Mouse (Mus musculus) heart, postnatal 0 days (tissue): Measurements from ENCODE around the gene Gba2. TPM values are rescaled to one million over a fixed set of nuclear protein-coding genes. Genes with fewer than 3 reads are reported as not detected.

ENCODE experiments used
- ATAC-seq: fragments of 200-750 bp; cut with Nextera tagmentation; 2 replicates; pipeline ENCODE4 v1.8.0; 2017; ENCODE audit warnings: low read depth, moderate number of reproducible peaks, moderate library complexity; ENCODE audit not compliant: insufficient read depth
- DNase-seq: peaks from one replicate; pipeline ENCODE4 v3.0.0-alpha.2; 2016; ENCODE audit warnings: low spot score
- H3K27ac ChIP-seq: fragments of 300-500 bp; sonication (generic); 2 replicates; pipeline ENCODE4 v1.5.1; 2014; ENCODE audit warnings: low read depth, mild to moderate bottlenecking
- H3K27me3 ChIP-seq: fragments of 300-500 bp; sonication (generic); 2 replicates; pipeline ENCODE4 v1.6.1; 2014; ENCODE audit warnings: low read length, mixed read lengths; ENCODE audit not compliant: control insufficient read depth, insufficient read depth
- H3K36me3 ChIP-seq: fragments of 300-500 bp; sonication (generic); replicated peaks from 2 replicates; pipeline ENCODE4 v1.6.1; 2014; ENCODE audit warnings: low read length, mixed read lengths; ENCODE audit not compliant: control insufficient read depth, insufficient read depth
- H3K4me1 ChIP-seq: fragments of 300-500 bp; sonication (generic); 2 replicates; pipeline ENCODE4 v1.6.1; 2014; ENCODE audit warnings: antibody characterized with exemption; ENCODE audit not compliant: control insufficient read depth, insufficient read depth
- H3K4me2 ChIP-seq: fragments of 300-500 bp; sonication (generic); 2 replicates; pipeline ENCODE4 v1.6.1; 2014; ENCODE audit warnings: low read depth, mild to moderate bottlenecking, low read length, moderate library complexity
- H3K4me3 ChIP-seq: fragments of 300-500 bp; sonication (generic); 2 replicates; pipeline ENCODE4 v1.5.1; 2014; ENCODE audit warnings: low read depth, low read length
- H3K9ac ChIP-seq: fragments of 300-500 bp; sonication (generic); replicated peaks from 2 replicates; pipeline ENCODE4 v1.6.1; 2014; ENCODE audit warnings: low read depth, low read length, mixed read lengths
- H3K9me3 ChIP-seq: fragments of 300-500 bp; sonication (generic); replicated peaks from 2 replicates; pipeline ENCODE4 v1.6.1; 2016; ENCODE audit warnings: low read length; ENCODE audit not compliant: control insufficient read depth
- CTCF ChIP-seq: IDR thresholded peaks from 2 replicates; pipeline ENCODE4 v1.5.1; 2016; ENCODE audit warnings: antibody characterized with exemption, control low read depth, low read depth
- EP300 ChIP-seq: IDR thresholded peaks from 2 replicates; pipeline ENCODE4 v1.6.1; 2016; ENCODE audit warnings: antibody characterized with exemption, low read depth
- WGBS: fragments of 180-500 bp; shearing (Covaris S2); extraction: QIAGEN DNeasy Blood & Tissue Kit; methylation state at CpG from one replicate; pipeline ENCODE4 v1.1.7; 2014; 5-methylcytosine and 5-hydroxymethylcytosine counted together
- polyA plus RNA-seq: library from polyadenylated mRNA; unstranded; fragments of >200 nt; fragmentation: Nextera tagmentation; extraction: Ambion mirVana; gene quantifications from 2 replicates; pipeline ENCODE4 v1.2.1, GENCODE M21; 2015
- total RNA-seq: library from RNA; depleted of rRNA; stranded (reverse); fragments of >200 nt; gene quantifications from 2 replicates; pipeline ENCODE4 v1.2.3, GENCODE M21; 2014; ENCODE audit warnings: low replicate concordance

Gba2 gene
- total and polyA plus RNA-seq, 2 experiments from 2014 or later, result 11.0 to 14.0 TPM

DNA sequence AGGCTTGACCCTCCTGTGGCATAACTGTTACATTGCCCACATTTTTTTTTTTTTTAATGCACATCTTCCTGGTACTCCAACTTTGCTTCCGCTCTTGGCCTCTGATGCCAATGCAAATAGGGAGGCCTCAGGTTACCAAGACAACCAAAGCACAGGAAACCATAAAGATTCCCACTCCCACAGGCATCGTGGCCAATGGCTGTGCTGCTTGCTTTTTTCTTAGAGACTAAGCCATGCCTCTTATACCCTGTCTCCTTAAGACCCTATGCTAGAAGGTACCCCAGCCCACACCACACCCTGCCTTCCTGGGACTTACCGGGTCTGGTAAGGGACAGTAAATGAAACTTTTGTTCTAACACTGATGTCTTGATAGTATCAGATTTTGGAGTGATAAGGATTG is 14.8 kb upstream of the Gba2 start:
- no peak overlapping the region for H3K4me2 ChIP-seq
- no peak overlapping the region for H3K9ac ChIP-seq
- no peaks in the 10 kb centered on the region for H3K4me1 ChIP-seq
- H3K9me3 ChIP-seq, result no peaks in the 10 kb centered on the region
- no peak for DNase-seq
- H3K27me3 ChIP-seq, result no peaks in the 10 kb centered on the region
- no peak for TF ChIP-seq EP300
- TF ChIP-seq CTCF, result no peak
- no peak for ATAC-seq
- no peak overlapping the region for H3K27ac ChIP-seq
- H3K4me3 ChIP-seq, result no peak overlapping the region
- no peaks in the 10 kb centered on the region for H3K36me3 ChIP-seq
- 59% methylated on average over 3 of the region's 3 CpGs for WGBS

DNA sequence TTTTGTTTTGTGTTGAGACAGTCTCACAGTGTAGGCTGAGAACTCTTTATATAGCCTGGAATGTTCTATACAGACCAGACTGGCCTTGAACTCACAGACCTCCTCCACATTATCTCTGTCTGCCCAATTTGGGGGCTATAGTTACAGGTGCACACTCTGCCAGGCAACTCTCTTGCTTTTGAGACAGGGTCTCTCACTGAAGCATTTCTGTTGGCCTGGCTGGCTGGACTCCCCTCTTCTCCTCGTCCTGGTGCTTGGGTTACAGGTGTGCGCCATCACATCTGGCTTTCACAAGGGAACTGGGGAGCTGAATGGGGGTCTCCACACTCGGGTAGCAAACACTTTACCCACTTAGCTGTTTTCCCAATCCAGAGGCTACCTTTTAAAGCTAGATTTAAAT is 13.3 kb upstream of the Gba2 start:
- 64% methylated on average over 3 of the region's 3 CpGs for WGBS
- ATAC-seq (no peak), DNase-seq (no peak)
- no peak overlapping the region for H3K4me3 ChIP-seq
- peaks cover 3% of the 10 kb centered on the region; the same call in 1 of the 2 replicates for H3K4me1 ChIP-seq
- TF ChIP-seq EP300 (no peak), CTCF (no peak)
- no peaks in the 10 kb centered on the region for H3K36me3 ChIP-seq
- no peak overlapping the region for H3K4me2 ChIP-seq
- H3K27ac ChIP-seq, result no peak overlapping the region
- no peaks in the 10 kb centered on the region for H3K9me3 ChIP-seq
- H3K9ac ChIP-seq, result no peak overlapping the region
- H3K27me3 ChIP-seq, result no peaks in the 10 kb centered on the region

DNA sequence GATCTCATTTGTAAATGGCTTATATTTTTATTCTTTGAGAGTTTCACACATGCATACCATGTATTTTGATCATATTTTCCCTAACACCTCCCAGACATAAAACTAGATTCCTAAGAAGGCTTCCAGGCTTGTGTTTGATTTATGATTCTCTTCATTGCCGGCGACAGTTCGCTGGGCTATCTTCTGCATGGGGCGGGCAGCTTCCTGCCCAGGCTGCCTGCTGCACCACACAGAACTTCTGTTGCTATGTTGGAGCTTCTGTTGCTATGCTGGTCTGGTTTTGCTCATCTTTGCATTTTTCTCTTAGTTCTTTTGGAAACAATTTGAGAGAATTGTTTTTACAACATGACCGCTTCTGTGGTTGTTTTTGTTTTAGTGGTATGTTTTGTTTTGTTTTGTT is 12.9 kb upstream of the Gba2 start:
- Histone ChIP-seq H3K4me3 (no peak overlapping the region), H3K4me2 (no peak overlapping the region), H3K9ac (no peak overlapping the region), H3K4me1 (peaks cover 4% of the 10 kb centered on the region; the same call in 1 of the 2 replicates), H3K27me3 (no peaks in the 10 kb centered on the region), H3K9me3 (no peaks in the 10 kb centered on the region), H3K27ac (no peak overlapping the region), H3K36me3 (no peaks in the 10 kb centered on the region)
- WGBS, result 61% methylated on average over 5 of the region's 5 CpGs
- ATAC-seq (no peak), DNase-seq (no peak)
- no peak for TF ChIP-seq EP300

DNA sequence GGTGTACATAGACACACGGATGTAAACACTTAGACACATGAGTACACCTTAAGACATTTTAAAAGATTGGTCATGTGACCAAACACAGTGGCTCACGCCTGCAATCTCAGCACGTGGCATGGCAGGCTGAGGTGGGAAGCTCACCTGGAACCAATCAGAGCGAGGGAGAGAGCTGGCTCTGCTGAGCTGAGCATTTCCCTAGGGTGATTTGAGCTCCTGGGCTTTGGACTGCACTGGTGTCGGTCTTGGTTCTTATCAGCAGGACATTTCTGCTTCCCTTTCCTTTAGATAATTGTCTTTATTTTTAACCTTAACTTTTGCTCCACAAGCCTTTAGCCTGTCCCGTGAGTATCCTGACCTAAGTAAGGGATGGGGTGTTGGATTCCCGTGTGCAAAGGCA is 9.0 kb upstream of the Gba2 start:
- TF ChIP-seq EP300 (peak; percentile 91), CTCF (no peak)
- peak overlapping the region; percentile 63; the same call in 1 of the 2 replicates for H3K27ac ChIP-seq
- H3K9me3 ChIP-seq, result no peaks in the 10 kb centered on the region
- H3K4me1 ChIP-seq, result peaks cover 7% of the 10 kb centered on the region; the same call in 1 of the 2 replicates
- DNase-seq (peak; percentile 44), ATAC-seq (peak; percentile 46)
- no peak overlapping the region for H3K4me2 ChIP-seq
- no peak overlapping the region for H3K4me3 ChIP-seq
- 24% methylated on average over 7 of the region's 7 CpGs for WGBS
- H3K27me3 ChIP-seq, result no peaks in the 10 kb centered on the region
- H3K36me3 ChIP-seq, result peaks cover 18% of the 10 kb centered on the region
- H3K9ac ChIP-seq, result no peak overlapping the region

DNA sequence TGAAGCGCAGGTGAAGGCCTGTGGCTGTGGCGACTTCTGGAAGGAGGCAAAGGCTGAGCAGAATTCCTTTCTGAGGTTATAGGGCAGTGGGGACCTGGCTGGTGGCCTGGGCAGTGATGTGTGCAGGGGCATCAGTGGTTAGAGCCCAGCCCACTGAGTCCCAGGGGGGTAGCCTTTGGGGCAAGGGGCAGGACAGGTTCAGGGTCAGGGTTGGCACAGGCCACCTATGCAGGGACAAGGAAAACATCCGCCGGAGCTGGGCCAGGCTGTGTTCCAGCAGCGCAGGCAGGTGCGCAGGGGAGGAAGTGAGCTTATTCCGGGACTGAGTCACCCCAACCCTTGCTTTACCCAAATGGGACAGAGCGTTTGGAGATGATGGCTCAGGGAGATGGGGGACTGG is 7.7 kb upstream of the Gba2 start:
- peaks cover 31% of the 10 kb centered on the region for H3K36me3 ChIP-seq
- WGBS, result 53% methylated on average over 8 of the region's 8 CpGs
- H3K4me3 ChIP-seq, result no peak overlapping the region
- peaks cover 7% of the 10 kb centered on the region; the same call in 1 of the 2 replicates for H3K4me1 ChIP-seq
- H3K9me3 ChIP-seq, result no peaks in the 10 kb centered on the region
- no peak overlapping the region for H3K9ac ChIP-seq
- H3K27me3 ChIP-seq, result no peaks in the 10 kb centered on the region
- no peak overlapping the region for H3K27ac ChIP-seq
- ATAC-seq (no peak), DNase-seq (no peak)
- TF ChIP-seq EP300 (no peak), CTCF (no peak)
- no peak overlapping the region for H3K4me2 ChIP-seq

DNA sequence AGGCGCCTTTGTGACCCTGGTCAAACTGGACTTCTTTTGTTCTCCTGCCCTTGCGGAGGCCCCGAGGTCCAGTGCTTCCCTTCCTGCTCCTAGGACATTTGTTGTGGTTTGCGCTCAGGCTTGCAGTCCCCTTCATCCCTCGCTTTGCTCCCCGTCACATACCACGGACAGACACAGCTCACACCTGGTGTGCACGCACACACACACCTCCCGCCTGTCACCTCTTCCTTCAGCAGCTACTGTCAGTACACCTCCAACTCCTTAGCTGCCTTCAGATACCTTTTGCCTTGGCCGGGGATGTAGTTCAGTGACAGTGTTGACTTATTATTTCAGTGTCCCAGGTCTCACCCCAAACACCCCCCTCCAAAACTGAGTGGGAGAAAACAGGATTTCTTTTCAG is 7.0 kb upstream of the Gba2 start:
- Histone ChIP-seq H3K27ac (peak overlapping the region; percentile 15; the same call in 1 of the 2 replicates), H3K36me3 (peaks cover 38% of the 10 kb centered on the region), H3K9ac (no peak overlapping the region), H3K4me3 (no peak overlapping the region), H3K4me1 (peaks cover 7% of the 10 kb centered on the region; the same call in 1 of the 2 replicates), H3K9me3 (no peaks in the 10 kb centered on the region), H3K4me2 (no peak overlapping the region), H3K27me3 (no peaks in the 10 kb centered on the region)
- TF ChIP-seq CTCF (no peak), EP300 (no peak)
- WGBS, result 47% methylated on average over 10 of the region's 10 CpGs
- DNase-seq (no peak), ATAC-seq (no peak)
